Mouse (Mus musculus): ENCODE measurements at regions not wholly inside any gene's neighbourhood (a gene's known extent, or its start where the extent isn't known, plus 50 kb on each side); places are given as distances from the start of the nearest gene placed in this dataset.

GRCm38 (mm10) chr3:115818734-115819133, 68.9 kb upstream of the Dph5 start:
- intact Hi-C loops (cut with DNase I): loop anchor here (5.0 kb wide), 1 partner anchor 69 kb away; the partner anchor contains the start of gene Dph5
- Histone ChIP-seq H3K27ac (no peak overlapping the region), H3K4me3 (no peak overlapping the region)
- no peak for DNase-seq (ENCODE audit: extremely low spot score in 1 of 2, low spot score in 2 of 2)
- no peak for TF ChIP-seq CTCF (IDR thresholded peaks at IDR 0.05)

GRCm38 (mm10) chr3:115819401-115820138, 68.1 kb upstream of the Dph5 start:
- H3K4me3 ChIP-seq: no peak overlapping the region
- TF ChIP-seq CTCF (IDR thresholded peaks at IDR 0.05): no peak
- H3K27ac ChIP-seq: no peak overlapping the region
- intact Hi-C loops (cut with DNase I): loop anchor here (5.0 kb wide), 1 partner anchor 68 kb away; the partner anchor contains the start of gene Dph5
- no peak for DNase-seq (ENCODE audit: extremely low spot score in 1 of 2, low spot score in 2 of 2)

GRCm38 (mm10) chr3:115820139-115820481, 67.5 kb upstream of the Dph5 start:
- no peak for DNase-seq (ENCODE audit: extremely low spot score in 1 of 2, low spot score in 2 of 2)
- no peak overlapping the region for H3K4me3 ChIP-seq
- intact Hi-C loops (cut with DNase I): no loop called here
- no peak overlapping the region for H3K27ac ChIP-seq
- no peak for TF ChIP-seq CTCF (IDR thresholded peaks at IDR 0.05)

- Histone ChIP-seq H3K27ac (no peak overlapping the region), H3K4me3 (no peak overlapping the region)
- no peak for TF ChIP-seq CTCF (IDR thresholded peaks at IDR 0.05)
- no peak for DNase-seq (ENCODE audit: extremely low spot score in 1 of 2, low spot score in 2 of 2)
- intact Hi-C loops (cut with DNase I): no loop called here
Observed at GRCm38 (mm10) chr3:115821627-115822026, 66.0 kb upstream of the Dph5 start.

GRCm38 (mm10) chr3:115822491-115822890, 65.1 kb upstream of the Dph5 start:
- intact Hi-C loops (cut with DNase I): no loop called here
- Histone ChIP-seq H3K4me3 (no peak overlapping the region), H3K27ac (no peak overlapping the region)
- TF ChIP-seq CTCF (IDR thresholded peaks at IDR 0.05): no peak
- no peak for DNase-seq (ENCODE audit: extremely low spot score in 1 of 2, low spot score in 2 of 2)

- no peak for DNase-seq (ENCODE audit: extremely low spot score in 1 of 2, low spot score in 2 of 2)
- no peak overlapping the region for H3K27ac ChIP-seq
- no peak for TF ChIP-seq CTCF (IDR thresholded peaks at IDR 0.05)
- H3K4me3 ChIP-seq: no peak overlapping the region
- intact Hi-C loops (cut with DNase I): no loop called here
Observed at GRCm38 (mm10) chr3:115823741-115824140, 63.9 kb upstream of the Dph5 start.

- intact Hi-C loops (cut with DNase I): no loop called here
- no peak overlapping the region for H3K27ac ChIP-seq
- no peak overlapping the region for H3K4me3 ChIP-seq
- no peak for TF ChIP-seq CTCF (IDR thresholded peaks at IDR 0.05)
- DNase-seq (ENCODE audit: extremely low spot score in 1 of 2, low spot score in 2 of 2): no peak
Observed at GRCm38 (mm10) chr3:115824792-115825191, 62.8 kb upstream of the Dph5 start.

- TF ChIP-seq CTCF (IDR thresholded peaks at IDR 0.05): no peak
- Histone ChIP-seq H3K4me3 (no peak overlapping the region), H3K27ac (no peak overlapping the region)
- intact Hi-C loops (cut with DNase I): no loop called here
- no peak for DNase-seq (ENCODE audit: extremely low spot score in 1 of 2, low spot score in 2 of 2)
Observed at GRCm38 (mm10) chr3:115835381-115835780, 52.3 kb upstream of the Dph5 start.

GRCm38 (mm10) chr3:115837617-115838216, 49.9 kb upstream of the Dph5 start:
- DNase-seq (ENCODE audit: extremely low spot score in 1 of 2, low spot score in 2 of 2): no peak
- intact Hi-C loops (cut with DNase I): no loop called here
- H3K27ac ChIP-seq: no peak overlapping the region
- TF ChIP-seq CTCF (IDR thresholded peaks at IDR 0.05): no peak
- no peak overlapping the region for H3K4me3 ChIP-seq
